Mouse (Mus musculus) C2C12 (cell line): Measurements from ENCODE around the gene Smim27. TPM values are rescaled to one million over a fixed set of nuclear protein-coding genes. Genes with fewer than 3 reads are reported as not detected.

Experiments
- H3K27me3 ChIP-seq: one replicate; pipeline ENCODE4 v1.6.1; 2011; ENCODE audit not compliant: control insufficient read depth, insufficient read depth, insufficient read length
- H3K36me3 ChIP-seq: one replicate; pipeline ENCODE4 v1.6.1; 2011; ENCODE audit not compliant: control insufficient read depth, insufficient read depth
- H3K4me3 ChIP-seq: one replicate; pipeline ENCODE4 v1.5.1; 2011; ENCODE audit warnings: mild to moderate bottlenecking, control low read depth; ENCODE audit not compliant: poor library complexity, insufficient read depth, severe bottlenecking
- H3K79me2 ChIP-seq: one replicate; pipeline ENCODE4 v1.6.1; 2011; ENCODE audit not compliant: control insufficient read depth, insufficient read depth
- H3K79me3 ChIP-seq: one replicate; pipeline ENCODE4 v1.6.1; 2011; ENCODE audit warnings: low read depth, control low read depth
- H3ac ChIP-seq: one replicate; pipeline ENCODE3; 2011; ENCODE audit warnings: low read depth; ENCODE audit not compliant: control insufficient read depth, insufficient read length
- CEBPB ChIP-seq: IDR thresholded peaks from one replicate; pipeline ENCODE4 v1.6.1; 2011; ENCODE audit warnings: low read depth, mild to moderate bottlenecking, control low read depth, moderate library complexity
- CTCF ChIP-seq: IDR thresholded peaks from one replicate; pipeline ENCODE4 v1.5.1; 2011; ENCODE audit not compliant: control insufficient read depth, insufficient read depth, insufficient read length
- FOSL1 ChIP-seq: IDR thresholded peaks from one replicate; pipeline ENCODE4 v1.8.0; 2011; ENCODE audit warnings: mild to moderate bottlenecking, low read length; ENCODE audit not compliant: poor library complexity, insufficient read depth, severe bottlenecking
- MAX ChIP-seq: IDR thresholded peaks from one replicate; pipeline ENCODE4 v1.6.1; 2011; ENCODE audit warnings: mild to moderate bottlenecking, control low read depth
- MYOD1 ChIP-seq: IDR thresholded peaks from one replicate; pipeline ENCODE4 v1.6.1; 2011; ENCODE audit warnings: low read depth; ENCODE audit not compliant: control insufficient read depth, insufficient read length
- MYOG ChIP-seq: IDR thresholded peaks from one replicate; pipeline ENCODE4 v1.6.1; 2011; ENCODE audit not compliant: control insufficient read depth, insufficient read length; ENCODE audit errors: extremely low read depth
- USF1 ChIP-seq: IDR thresholded peaks from one replicate; pipeline ENCODE4 v1.6.1; 2011; ENCODE audit warnings: low read depth, mild to moderate bottlenecking, control low read depth, moderate library complexity
- polyA plus RNA-seq: library from polyadenylated mRNA; unstranded; fragments of >200 nt; fragmentation: generic; extraction: Trizol; gene quantifications from one replicate; pipeline ENCODE4 v1.2.1, GENCODE M21; 2012; ENCODE audit warnings: missing spikeins

Gene Smim27
- polyA plus RNA-seq, 1 experiment, result 5.2 TPM

GRCm38 (mm10) chr4:40238483-40239408 lies 30.6 kb upstream of the Smim27 start:
- peak overlapping the region; percentile 35 for H3ac ChIP-seq
- H3K36me3 ChIP-seq, result no peaks in the 10 kb centered on the region
- H3K4me3 ChIP-seq, result peak overlapping the region; percentile 44
- no peaks in the 10 kb centered on the region for H3K79me3 ChIP-seq
- H3K27me3 ChIP-seq, result no peaks in the 10 kb centered on the region
- no peaks in the 10 kb centered on the region for H3K79me2 ChIP-seq
- no peak for TF ChIP-seq MYOG
- TF ChIP-seq CTCF, result no peak
- TF ChIP-seq MYOD1, result no peak
- no peak for TF ChIP-seq FOSL1
- no peak for TF ChIP-seq CEBPB
- TF ChIP-seq USF1, result no peak
- TF ChIP-seq MAX, result no peak

DNA sequence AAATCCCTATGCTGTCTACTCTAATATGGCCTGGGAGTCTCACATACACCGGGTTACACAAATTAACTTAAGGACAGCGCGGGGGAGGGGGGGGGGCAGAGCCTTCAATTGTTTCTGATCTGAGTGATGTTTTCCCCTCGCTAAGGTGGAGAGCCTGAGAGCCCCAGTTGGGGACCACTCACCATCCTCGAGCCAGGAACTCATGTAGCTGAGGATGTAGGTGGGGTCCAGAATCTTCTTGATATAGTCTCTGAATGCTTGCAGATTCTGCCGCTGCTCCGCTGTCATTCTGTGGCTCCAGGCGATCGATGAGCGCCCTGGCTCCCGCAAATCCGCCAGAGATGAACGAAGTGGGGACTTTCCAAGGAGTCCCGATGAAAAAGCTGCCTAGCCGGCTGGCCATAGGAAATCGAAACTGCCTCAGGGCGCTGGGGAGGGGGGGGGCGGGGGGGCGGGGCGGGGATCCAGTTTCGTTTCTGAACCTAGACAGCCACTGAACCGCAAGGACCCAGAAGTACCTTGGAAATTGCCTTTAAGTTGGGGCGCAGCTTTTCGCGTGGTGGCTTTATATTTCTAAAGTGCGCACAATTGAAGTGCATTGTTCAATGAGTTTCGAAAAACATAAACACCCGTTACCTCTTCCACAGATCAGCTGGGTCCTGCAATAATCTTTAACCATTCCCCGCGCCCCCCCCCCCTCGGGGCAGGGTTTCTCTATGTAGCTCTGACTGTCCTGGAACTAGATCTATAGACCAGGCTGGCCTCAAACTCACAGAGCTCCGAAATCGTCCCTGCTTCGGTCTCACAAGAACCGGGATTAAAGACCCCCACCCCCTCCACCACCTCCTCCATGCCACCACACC lies 29.7 kb upstream of the Smim27 start, which contains the start of gene Ddx58:
Ddx58 (minus strand) TSS at position 420 of the 863 bp plus-strand sequence.
- Histone ChIP-seq H3K79me3 (no peaks in the 10 kb centered on the region), H3K36me3 (no peaks in the 10 kb centered on the region), H3K79me2 (no peaks in the 10 kb centered on the region), H3ac (peak within 1 kb of the TSS; percentile 81), H3K27me3 (no peaks in the 10 kb centered on the region), H3K4me3 (peak within 1 kb of the TSS; percentile 44)
- TF ChIP-seq MYOG, result no peak
- no peak for TF ChIP-seq MYOD1
- no peak for TF ChIP-seq FOSL1
- TF ChIP-seq USF1, result no peak
- no peak for TF ChIP-seq CEBPB
- no peak for TF ChIP-seq CTCF

GRCm38 (mm10) chr4:40240272-40240744 lies 29.1 kb upstream of the Smim27 start:
- TF ChIP-seq MYOG (no peak), USF1 (no peak), CEBPB (no peak), MYOD1 (no peak), FOSL1 (no peak)
- H3K36me3 ChIP-seq, result no peaks in the 10 kb centered on the region
- H3K27me3 ChIP-seq, result no peaks in the 10 kb centered on the region
- no peak overlapping the region for H3ac ChIP-seq
- H3K79me3 ChIP-seq, result no peaks in the 10 kb centered on the region
- H3K4me3 ChIP-seq, result no peak overlapping the region
- no peaks in the 10 kb centered on the region for H3K79me2 ChIP-seq

DNA sequence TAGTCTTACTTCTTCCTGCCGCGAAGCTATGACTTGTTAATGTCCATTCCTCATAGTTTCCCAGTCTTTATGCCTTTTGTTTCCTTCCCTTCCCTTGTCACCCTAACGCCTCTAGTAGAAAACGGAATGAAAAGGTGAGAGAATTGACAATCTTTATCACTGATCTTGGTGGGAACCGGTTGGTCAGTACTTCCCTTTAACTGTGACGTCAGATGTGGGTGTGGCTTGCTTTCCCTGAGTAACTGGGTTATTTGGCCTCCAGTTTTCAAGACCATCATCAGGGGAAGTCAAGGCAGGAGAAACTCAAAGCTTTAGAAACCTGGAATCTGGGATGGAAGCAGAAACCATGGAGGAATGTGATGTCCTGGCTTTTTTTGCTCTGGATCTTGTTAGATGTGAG lies 27.5 kb upstream of the Smim27 start:
- Histone ChIP-seq H3K79me2 (no peaks in the 10 kb centered on the region), H3K36me3 (no peaks in the 10 kb centered on the region), H3K4me3 (no peak overlapping the region), H3ac (no peak overlapping the region), H3K27me3 (no peaks in the 10 kb centered on the region), H3K79me3 (no peaks in the 10 kb centered on the region)
- no peak for TF ChIP-seq MYOG
- no peak for TF ChIP-seq USF1
- no peak for TF ChIP-seq MAX
- TF ChIP-seq CEBPB, result no peak
- TF ChIP-seq CTCF, result no peak
- TF ChIP-seq MYOD1, result no peak
- TF ChIP-seq FOSL1, result no peak

GRCm38 (mm10) chr4:40243006-40243405 lies 26.4 kb upstream of the Smim27 start:
- Histone ChIP-seq H3K79me3 (no peaks in the 10 kb centered on the region), H3K36me3 (no peaks in the 10 kb centered on the region), H3ac (no peak overlapping the region), H3K4me3 (no peak overlapping the region), H3K27me3 (no peaks in the 10 kb centered on the region), H3K79me2 (no peaks in the 10 kb centered on the region)
- TF ChIP-seq MAX (no peak), CTCF (no peak), USF1 (no peak), MYOG (no peak), CEBPB (no peak), FOSL1 (no peak), MYOD1 (no peak)
